Mouse (Mus musculus) embryo, embryonic 10.5 days (tissue): ENCODE data around the gene Cluap1.
"Not testable (repeated sequence)": the region's sequence is repeated elsewhere in the genome, so short reads cannot be mapped to it uniquely, and the experiment has no call there.

ENCODE experiments used
- DNase-seq: peaks from one replicate; pipeline ENCODE4 v3.0.0-alpha.2; 2015; ENCODE audit warnings: low spot score

The Cluap1 gene

DNA sequence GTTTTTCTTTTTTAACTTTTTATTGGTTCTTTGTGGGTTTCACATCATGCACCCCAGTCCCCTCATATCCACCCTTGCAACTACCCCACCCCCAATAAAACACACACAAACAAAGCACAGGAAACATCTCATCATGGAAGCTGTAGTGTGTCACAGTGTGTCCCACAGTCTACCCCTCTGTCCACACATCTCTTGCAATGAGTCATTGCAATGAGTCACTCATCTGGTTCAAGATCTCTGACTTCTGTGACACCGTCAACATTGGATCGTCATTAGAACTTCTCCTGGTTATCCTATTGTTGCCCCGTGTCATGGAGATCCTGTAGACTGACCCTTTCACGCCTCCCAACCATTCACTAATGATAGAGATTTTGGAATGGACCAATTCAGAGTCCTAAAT is 26.1 kb downstream of the Cluap1 start:
- no peak for DNase-seq

DNA sequence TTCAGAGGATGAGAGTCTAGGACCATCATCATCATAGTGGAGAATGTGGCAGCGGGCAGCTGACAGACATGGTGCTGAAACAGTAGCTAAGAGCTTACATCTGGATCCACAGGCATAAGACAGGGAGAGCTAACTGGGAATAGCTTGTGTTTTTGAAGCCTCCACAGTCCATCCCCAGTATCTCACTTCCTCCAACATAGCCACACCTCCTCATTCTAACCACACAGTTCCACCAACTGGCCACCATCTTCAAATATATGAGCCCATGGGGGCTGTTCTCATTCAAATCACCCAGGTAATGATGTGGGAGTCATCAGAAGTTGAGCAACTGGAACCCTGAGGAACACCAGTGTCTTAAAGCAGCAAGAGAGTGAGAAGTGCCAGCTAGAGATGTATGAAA is 42.5 kb downstream of the Cluap1 start:
- no peak for DNase-seq

DNA sequence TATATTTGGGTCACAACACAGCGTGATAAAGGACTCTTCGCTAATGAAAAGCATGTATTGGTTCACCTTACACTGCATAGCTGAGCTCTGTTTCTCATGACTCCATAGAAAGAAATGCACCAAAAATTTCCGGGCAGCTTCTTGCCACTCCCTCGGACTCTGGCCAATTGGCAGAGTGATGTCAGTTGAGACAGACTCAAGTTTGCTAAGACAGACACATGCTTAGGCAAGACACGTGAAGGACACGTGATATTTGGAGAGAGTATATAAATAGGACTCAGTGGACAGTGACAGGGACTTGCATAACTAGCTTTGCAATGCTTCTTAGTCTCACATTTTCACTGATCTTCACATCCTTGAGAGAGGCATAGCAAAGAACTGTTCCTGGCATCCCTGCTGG is 47.8 kb downstream of the Cluap1 start:
- no peak for DNase-seq

DNA sequence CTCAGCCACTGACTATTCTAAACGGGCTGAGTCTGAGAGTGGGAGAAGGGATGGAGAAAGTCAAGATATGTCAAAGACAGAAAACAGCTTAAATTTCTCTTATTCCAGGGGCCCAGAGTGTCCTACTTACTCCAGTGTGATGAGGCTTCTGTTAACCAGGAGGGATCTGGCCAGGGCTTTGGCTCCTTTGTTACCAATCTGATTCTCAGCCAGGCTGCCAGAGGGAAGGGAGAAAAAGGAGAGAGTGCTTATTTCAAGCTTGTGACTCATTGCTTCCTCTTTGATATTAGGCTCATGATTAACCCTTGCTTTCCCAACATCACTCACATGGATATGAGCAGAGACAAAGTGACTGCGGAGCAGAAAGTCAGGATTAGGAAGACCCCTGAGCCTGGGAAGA is 50.7 kb downstream of the Cluap1 start:
- no peak for DNase-seq

DNA sequence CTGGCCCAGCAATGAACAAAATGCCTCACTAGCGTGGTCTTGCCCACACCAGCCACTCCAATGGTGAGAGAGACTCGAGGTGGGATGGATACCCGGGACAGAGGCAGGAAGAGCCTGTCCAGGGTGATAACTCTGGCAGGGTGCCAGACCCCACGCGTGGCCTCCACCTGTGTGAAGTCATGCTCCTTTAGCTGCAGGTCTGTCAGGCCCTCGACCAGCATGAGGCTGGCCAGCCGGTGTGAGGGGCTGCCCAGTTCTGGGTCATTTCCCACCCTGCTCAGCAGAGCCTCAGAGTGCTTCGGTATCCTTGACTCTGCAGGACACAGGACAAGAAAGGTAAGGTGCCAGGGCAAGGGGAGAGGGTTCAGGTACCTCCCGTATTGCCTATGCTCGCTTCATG is 56.4 kb downstream of the Cluap1 start:
- DNase-seq: no peak

DNA sequence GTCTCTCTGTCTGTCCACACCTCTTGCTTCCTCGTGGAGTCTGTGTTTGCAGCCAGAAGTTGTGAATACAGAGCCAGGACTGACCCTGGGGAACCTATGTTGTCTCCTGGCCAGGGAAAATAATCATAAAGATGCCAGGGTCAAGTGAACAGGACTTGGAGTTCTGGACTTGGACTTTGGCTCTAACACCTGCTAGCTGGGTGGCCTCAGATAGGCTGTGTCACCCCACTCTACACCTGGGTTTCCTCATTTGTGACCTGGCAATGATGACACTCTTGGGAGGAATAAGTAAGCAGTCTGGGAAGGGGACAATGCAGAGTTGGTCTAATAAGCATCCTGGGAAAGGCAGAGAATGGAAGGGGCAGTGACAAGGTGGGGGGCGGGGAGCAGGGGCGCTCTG is 56.9 kb downstream of the Cluap1 start:
- no peak for DNase-seq

DNA sequence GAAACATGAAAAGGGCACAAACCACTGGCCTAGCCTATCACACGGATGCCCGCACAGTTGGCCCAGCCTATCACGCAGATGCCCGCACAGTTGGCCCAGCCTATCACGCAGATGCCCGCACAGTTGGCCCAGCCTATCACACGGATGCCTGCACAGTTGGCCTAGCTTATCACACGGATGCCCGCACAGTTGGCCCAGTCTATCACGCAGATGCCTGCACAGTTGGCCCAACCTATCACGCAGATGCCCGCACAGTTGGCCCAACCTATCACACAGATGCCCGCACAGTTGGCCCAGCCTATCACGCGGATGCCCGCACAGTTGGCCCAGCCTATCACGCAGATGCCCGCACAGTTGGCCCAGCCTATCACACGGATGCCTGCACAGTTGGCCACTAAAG is 65.9 kb downstream of the Cluap1 start:
- not testable (repeated sequence) for DNase-seq

DNA sequence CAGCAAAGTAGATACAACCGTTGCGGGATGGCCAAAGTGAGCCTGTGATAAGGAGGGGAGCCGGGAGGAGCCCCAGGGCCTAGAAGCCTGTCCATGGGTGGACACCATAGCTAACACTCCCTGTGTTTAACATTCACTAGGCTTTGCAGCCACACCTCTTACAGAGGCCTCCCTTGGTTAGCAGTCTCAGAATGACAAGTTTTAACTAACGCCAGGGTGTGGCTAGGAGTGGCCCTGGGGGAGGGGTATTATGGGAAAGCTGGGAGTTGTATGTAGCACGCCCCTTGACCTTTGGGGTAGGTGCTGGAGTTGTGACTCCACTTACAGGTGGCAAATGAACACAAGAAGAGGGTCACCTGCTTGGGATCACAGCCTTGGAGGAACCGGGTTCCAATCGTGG is 67.1 kb downstream of the Cluap1 start:
- no peak for DNase-seq

- DNase-seq: no peak
Measured at GRCm38 (mm10) chr16:3976251-3976671, 67.7 kb downstream of the Cluap1 start, which contains the start of gene Nlrc3. Gene Nlrc3 (minus strand): TSS chr16:3976632.

DNA sequence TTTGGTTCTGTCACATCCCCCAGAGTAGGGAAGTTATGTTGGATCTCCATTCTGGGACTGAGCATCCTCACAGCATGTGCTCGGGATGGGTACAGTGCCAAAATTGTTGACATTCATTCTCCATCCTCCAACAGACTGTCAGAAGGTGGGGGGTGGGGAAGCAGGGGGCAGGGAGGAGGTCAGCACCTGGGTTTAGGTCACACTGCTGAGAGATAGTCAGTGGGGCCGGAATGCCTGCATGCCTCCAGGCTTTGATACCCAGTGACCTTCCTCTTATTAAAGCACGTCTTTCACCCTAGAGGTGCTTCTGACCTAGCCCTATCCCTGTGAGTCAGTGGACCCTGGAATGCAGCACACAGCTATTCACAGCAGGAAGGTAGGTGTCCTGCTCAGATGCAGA is 68.1 kb downstream of the Cluap1 start:
- DNase-seq: no peak

DNA sequence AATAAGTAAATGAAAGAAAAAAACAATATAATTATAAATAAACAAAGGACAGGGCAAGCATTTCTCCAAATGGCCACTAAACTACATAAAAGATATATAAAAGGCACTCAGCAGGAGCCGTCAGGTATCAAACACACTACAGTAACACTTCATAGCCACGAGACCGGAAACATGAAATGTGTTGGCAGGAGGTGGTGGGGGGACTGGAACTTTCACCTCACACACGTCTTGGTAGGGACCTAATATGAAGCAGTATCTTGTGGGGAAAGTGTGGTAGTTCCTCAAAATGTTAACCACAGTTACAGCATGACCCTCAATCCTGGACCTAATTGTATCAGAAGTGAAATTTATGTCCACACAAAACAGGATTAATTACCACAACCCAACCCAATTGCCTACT is 73.6 kb downstream of the Cluap1 start:
- DNase-seq: no peak

GRCm38 (mm10) chr16:3983146-3983700 is 74.6 kb downstream of the Cluap1 start:
- no peak for DNase-seq

DNA sequence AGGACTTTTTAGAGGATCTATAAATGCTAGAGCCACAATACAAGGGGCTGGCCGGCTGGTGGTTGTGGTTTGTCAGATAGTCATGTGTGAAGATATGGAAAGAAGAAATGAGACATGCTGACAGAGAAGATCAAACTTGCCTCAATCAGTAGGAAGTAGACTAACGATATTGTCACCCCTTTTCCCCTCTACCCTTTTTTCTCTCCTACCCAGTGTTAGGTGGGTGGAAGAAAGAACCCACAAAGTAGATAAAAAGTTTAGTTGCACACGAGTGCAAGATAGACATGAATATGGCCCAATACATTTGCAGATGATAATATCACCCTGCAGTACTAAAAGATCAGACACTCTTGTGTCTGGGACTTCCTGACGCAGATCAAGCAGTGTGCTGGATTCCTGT is 79.8 kb downstream of the Cluap1 start:
- DNase-seq: no peak
